Mouse (Mus musculus) cortical plate, adult 2 months (tissue): ENCODE data around the gene Oas1g.

Source experiments
- CTCF ChIP-seq: fragments of 200-500 bp; IDR thresholded peaks from 2 replicates; pipeline ENCODE4 v1.5.1; 2011; ENCODE audit warnings: mild to moderate bottlenecking, control low read depth, low read length; ENCODE audit not compliant: insufficient read depth; ENCODE audit errors: extremely low read depth
- POLR2A ChIP-seq: fragments of 200-500 bp; IDR thresholded peaks from 2 replicates; pipeline ENCODE4 v1.6.1; 2011; ENCODE audit warnings: mild to moderate bottlenecking, low read length, control low read depth; ENCODE audit not compliant: insufficient read depth; ENCODE audit errors: extremely low read depth

DNA sequence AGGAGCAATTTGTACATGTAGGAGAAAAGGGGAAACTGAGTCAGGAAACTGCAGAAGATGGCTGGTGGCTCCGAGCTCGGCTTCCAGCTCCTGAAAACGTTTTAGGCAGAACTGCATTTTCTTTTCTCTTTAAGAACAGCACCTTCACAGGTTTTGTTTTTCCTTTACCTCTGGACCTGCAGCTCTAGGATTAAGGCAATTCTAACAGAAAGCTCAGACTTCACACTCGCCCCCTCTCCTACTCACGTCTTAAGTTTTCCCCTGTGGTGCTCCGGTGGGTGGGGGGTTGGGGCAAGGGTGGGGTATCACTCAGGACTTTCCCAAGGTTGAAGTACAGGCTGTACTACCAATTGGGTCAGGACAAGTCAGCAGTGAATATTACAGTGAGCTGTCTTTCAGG, 418 bp upstream of the Oas1g start:
- TF ChIP-seq POLR2A, result no peak
- no peak for TF ChIP-seq CTCF
